Mouse (Mus musculus) heart, postnatal 0 days (tissue): ENCODE data around the gene Sugp2. TPM values are rescaled to one million over a fixed set of nuclear protein-coding genes. Genes with fewer than 3 reads are reported as not detected.

ENCODE experiments used
- ATAC-seq: fragments of 200-750 bp; cut with Nextera tagmentation; 2 replicates; pipeline ENCODE4 v1.8.0; 2017; ENCODE audit warnings: low read depth, moderate number of reproducible peaks, moderate library complexity; ENCODE audit not compliant: insufficient read depth
- DNase-seq: peaks from one replicate; pipeline ENCODE4 v3.0.0-alpha.2; 2016; ENCODE audit warnings: low spot score
- H3K27ac ChIP-seq: fragments of 300-500 bp; sonication (generic); 2 replicates; pipeline ENCODE4 v1.5.1; 2014; ENCODE audit warnings: low read depth, mild to moderate bottlenecking
- H3K27me3 ChIP-seq: fragments of 300-500 bp; sonication (generic); 2 replicates; pipeline ENCODE4 v1.6.1; 2014; ENCODE audit warnings: low read length, mixed read lengths; ENCODE audit not compliant: control insufficient read depth, insufficient read depth
- H3K36me3 ChIP-seq: fragments of 300-500 bp; sonication (generic); replicated peaks from 2 replicates; pipeline ENCODE4 v1.6.1; 2014; ENCODE audit warnings: low read length, mixed read lengths; ENCODE audit not compliant: control insufficient read depth, insufficient read depth
- H3K4me1 ChIP-seq: fragments of 300-500 bp; sonication (generic); 2 replicates; pipeline ENCODE4 v1.6.1; 2014; ENCODE audit warnings: antibody characterized with exemption; ENCODE audit not compliant: control insufficient read depth, insufficient read depth
- H3K4me2 ChIP-seq: fragments of 300-500 bp; sonication (generic); 2 replicates; pipeline ENCODE4 v1.6.1; 2014; ENCODE audit warnings: low read depth, mild to moderate bottlenecking, low read length, moderate library complexity
- H3K4me3 ChIP-seq: fragments of 300-500 bp; sonication (generic); 2 replicates; pipeline ENCODE4 v1.5.1; 2014; ENCODE audit warnings: low read depth, low read length
- H3K9ac ChIP-seq: fragments of 300-500 bp; sonication (generic); replicated peaks from 2 replicates; pipeline ENCODE4 v1.6.1; 2014; ENCODE audit warnings: low read depth, low read length, mixed read lengths
- H3K9me3 ChIP-seq: fragments of 300-500 bp; sonication (generic); replicated peaks from 2 replicates; pipeline ENCODE4 v1.6.1; 2016; ENCODE audit warnings: low read length; ENCODE audit not compliant: control insufficient read depth
- CTCF ChIP-seq: IDR thresholded peaks from 2 replicates; pipeline ENCODE4 v1.5.1; 2016; ENCODE audit warnings: antibody characterized with exemption, control low read depth, low read depth
- EP300 ChIP-seq: IDR thresholded peaks from 2 replicates; pipeline ENCODE4 v1.6.1; 2016; ENCODE audit warnings: antibody characterized with exemption, low read depth
- WGBS: fragments of 180-500 bp; shearing (Covaris S2); extraction: QIAGEN DNeasy Blood & Tissue Kit; methylation state at CpG from one replicate; pipeline ENCODE4 v1.1.7; 2014; 5-methylcytosine and 5-hydroxymethylcytosine counted together
- polyA plus RNA-seq: library from polyadenylated mRNA; unstranded; fragments of >200 nt; fragmentation: Nextera tagmentation; extraction: Ambion mirVana; gene quantifications from 2 replicates; pipeline ENCODE4 v1.2.1, GENCODE M21; 2015
- total RNA-seq: library from RNA; depleted of rRNA; stranded (reverse); fragments of >200 nt; gene quantifications from 2 replicates; pipeline ENCODE4 v1.2.3, GENCODE M21; 2014; ENCODE audit warnings: low replicate concordance

Sugp2 gene
- total and polyA plus RNA-seq, 2 experiments from 2014 or later = 15.5 to 48.7 TPM

- TF ChIP-seq CTCF (0 out of 2 replicates have a peak, but pooled peaks have one; percentile 0), EP300 (no peak)
- ATAC-seq (no peak), DNase-seq (no peak)
- H3K36me3 ChIP-seq = peaks cover 49% of the 10 kb centered on the region
- H3K4me3 ChIP-seq = no peak overlapping the region
- no peaks in the 10 kb centered on the region for H3K9me3 ChIP-seq
- peaks cover 5% of the 10 kb centered on the region for H3K4me1 ChIP-seq
- H3K9ac ChIP-seq = no peak overlapping the region
- H3K4me2 ChIP-seq = no peak overlapping the region
- H3K27me3 ChIP-seq = no peaks in the 10 kb centered on the region
- no peak overlapping the region for H3K27ac ChIP-seq
- 85% methylated on average over 8 of the region's 8 CpGs for WGBS
Observed at GRCm38 (mm10) chr8:70286737-70287136, 52.7 kb downstream of the Sugp2 start.

GRCm38 (mm10) chr8:70293988-70294405, 60.0 kb downstream of the Sugp2 start:
- H3K27ac ChIP-seq = no peak overlapping the region
- 59% methylated on average over 5 of the region's 5 CpGs for WGBS
- no peaks in the 10 kb centered on the region for H3K9me3 ChIP-seq
- no peak for TF ChIP-seq CTCF
- TF ChIP-seq EP300 = no peak
- DNase-seq (no peak), ATAC-seq (no peak)
- no peak overlapping the region for H3K9ac ChIP-seq
- no peak overlapping the region for H3K4me2 ChIP-seq
- H3K36me3 ChIP-seq = peaks cover 84% of the 10 kb centered on the region
- H3K27me3 ChIP-seq = no peaks in the 10 kb centered on the region
- no peak overlapping the region for H3K4me3 ChIP-seq
- no peaks in the 10 kb centered on the region for H3K4me1 ChIP-seq

- no peaks in the 10 kb centered on the region for H3K27me3 ChIP-seq
- peaks cover 15% of the 10 kb centered on the region for H3K4me1 ChIP-seq
- no peak overlapping the region for H3K4me3 ChIP-seq
- 65% methylated on average over 3 of the region's 3 CpGs for WGBS
- H3K27ac ChIP-seq = no peak overlapping the region
- TF ChIP-seq CTCF (no peak), EP300 (no peak)
- peaks cover 50% of the 10 kb centered on the region for H3K36me3 ChIP-seq
- no peak for ATAC-seq
- DNase-seq = no peak
- H3K4me2 ChIP-seq = no peak overlapping the region
- no peaks in the 10 kb centered on the region for H3K9me3 ChIP-seq
- no peak overlapping the region for H3K9ac ChIP-seq
Observed at GRCm38 (mm10) chr8:70300881-70301280, 66.9 kb downstream of the Sugp2 start.

GRCm38 (mm10) chr8:70302358-70302890, 68.4 kb downstream of the Sugp2 start, which contains the start of the genes Ddx49 and Cope:
Ddx49 (minus strand) TSS chr8:70302489.
Cope (plus strand) TSS chr8:70302518.
- peaks cover 48% of the 10 kb centered on the region for H3K36me3 ChIP-seq
- WGBS = 1% methylated on average over 40 of the region's 40 CpGs

GRCm38 (mm10) chr8:70302901-70303300, 68.9 kb downstream of the Sugp2 start:
- Histone ChIP-seq H3K4me3 (peak overlapping the region; percentile 75), H3K4me1 (peaks cover 15% of the 10 kb centered on the region), H3K9ac (peak overlapping the region; percentile 80), H3K4me2 (peak overlapping the region; percentile 89), H3K9me3 (no peaks in the 10 kb centered on the region), H3K27me3 (no peaks in the 10 kb centered on the region), H3K27ac (peak overlapping the region; percentile 62), H3K36me3 (peaks cover 48% of the 10 kb centered on the region)
- no peak for TF ChIP-seq CTCF
- no peak for TF ChIP-seq EP300
- DNase-seq = no peak
- WGBS = 3% methylated on average over 16 of the region's 16 CpGs
- peak; percentile 6; the same call in 1 of the 2 replicates for ATAC-seq

More at GRCm38 (mm10) chr8:70302358-70302890, 68.4 kb downstream of the Sugp2 start, which contains the start of the genes Ddx49 and Cope:
- TF ChIP-seq CTCF = no peak; the same call in 1 of the 2 replicates
- no peak for TF ChIP-seq EP300
- Histone ChIP-seq H3K27ac (peak within 1 kb of the TSS; percentile 62), H3K4me3 (peak within 1 kb of the TSS; percentile 75), H3K9me3 (no peaks in the 10 kb centered on the region), H3K9ac (peak within 1 kb of the TSS; percentile 80), H3K27me3 (no peaks in the 10 kb centered on the region), H3K4me1 (peaks cover 15% of the 10 kb centered on the region), H3K4me2 (peak within 1 kb of the TSS; percentile 89)
- peak; percentile 87 for DNase-seq
- peak; percentile 91 for ATAC-seq

- TF ChIP-seq CTCF (peak; percentile 45), EP300 (no peak)
- H3K36me3 ChIP-seq = peaks cover 84% of the 10 kb centered on the region
- DNase-seq (no peak), ATAC-seq (no peak)
- H3K27me3 ChIP-seq = no peaks in the 10 kb centered on the region
- H3K9me3 ChIP-seq = no peaks in the 10 kb centered on the region
- no peak overlapping the region for H3K4me3 ChIP-seq
- no peak overlapping the region for H3K4me2 ChIP-seq
- 41% methylated on average over 2 of the region's 2 CpGs for WGBS
- H3K9ac ChIP-seq = no peak overlapping the region
- no peaks in the 10 kb centered on the region for H3K4me1 ChIP-seq
- H3K27ac ChIP-seq = no peak overlapping the region
Observed at GRCm38 (mm10) chr8:70309311-70309710, 75.3 kb downstream of the Sugp2 start.
